Mouse (Mus musculus) forebrain, embryonic 16.5 days (tissue): ENCODE results near the gene Ube2c. TPM values are rescaled to one million over a fixed set of nuclear protein-coding genes. Genes with fewer than 3 reads are reported as not detected.

ENCODE experiments used
- ATAC-seq: fragments of 200-750 bp; cut with Nextera tagmentation; 2 replicates; pipeline ENCODE4 v1.8.0; 2017; ENCODE audit warnings: mild to moderate bottlenecking, moderate library complexity
- H3K27ac ChIP-seq: fragments of 300-500 bp; sonication (generic); 2 replicates; pipeline ENCODE4 v1.5.1; 2014; ENCODE audit warnings: low read length, control low read depth
- H3K27me3 ChIP-seq: fragments of 300-500 bp; sonication (generic); replicated peaks from 2 replicates; pipeline ENCODE4 v1.6.1; 2014; ENCODE audit warnings: low read length; ENCODE audit not compliant: control insufficient read depth, insufficient read depth
- H3K36me3 ChIP-seq: fragments of 300-500 bp; sonication (generic); 2 replicates; pipeline ENCODE4 v1.6.1; 2014; ENCODE audit not compliant: control insufficient read depth, insufficient read depth
- H3K4me1 ChIP-seq: fragments of 300-500 bp; sonication (generic); replicated peaks from 2 replicates; pipeline ENCODE4 v1.6.1; 2014; ENCODE audit warnings: low read length; ENCODE audit not compliant: control insufficient read depth, insufficient read depth
- H3K4me2 ChIP-seq: fragments of 300-500 bp; sonication (generic); 2 replicates; pipeline ENCODE4 v1.6.1; 2014; ENCODE audit warnings: mild to moderate bottlenecking, low read length, control low read depth
- H3K4me3 ChIP-seq: fragments of 300-500 bp; sonication (generic); replicated peaks from 2 replicates; pipeline ENCODE4 v1.5.1; 2014; ENCODE audit warnings: mild to moderate bottlenecking, low read length, control low read depth
- H3K9ac ChIP-seq: fragments of 300-500 bp; sonication (generic); replicated peaks from 2 replicates; pipeline ENCODE4 v1.6.1; 2014; ENCODE audit warnings: low read depth, low read length, control low read depth
- H3K9me3 ChIP-seq: fragments of 300-500 bp; sonication (generic); 2 replicates; pipeline ENCODE4 v1.6.1; 2016; ENCODE audit warnings: low read length; ENCODE audit not compliant: control insufficient read depth
- WGBS: fragments of 180-500 bp; shearing (Covaris S2); extraction: QIAGEN DNeasy Blood & Tissue Kit; methylation state at CpG from one replicate; pipeline ENCODE4 v1.1.7; 2014; 5-methylcytosine and 5-hydroxymethylcytosine counted together
- polyA plus RNA-seq: library from polyadenylated mRNA; unstranded; fragments of >200 nt; fragmentation: Nextera tagmentation; extraction: Ambion mirVana; gene quantifications from 2 replicates; pipeline ENCODE4 v1.2.1, GENCODE M21; 2015

The Ube2c gene
- polyA plus RNA-seq, 1 experiment from 2014 or later: 148 TPM

GRCm38 (mm10) chr2:164773229-164773988 lies 3.7 kb downstream of the Ube2c start:
- ATAC-seq: no peak
- no peaks in the 10 kb centered on the region for H3K36me3 ChIP-seq
- WGBS: 81% methylated on average over 14 of the region's 14 CpGs

DNA sequence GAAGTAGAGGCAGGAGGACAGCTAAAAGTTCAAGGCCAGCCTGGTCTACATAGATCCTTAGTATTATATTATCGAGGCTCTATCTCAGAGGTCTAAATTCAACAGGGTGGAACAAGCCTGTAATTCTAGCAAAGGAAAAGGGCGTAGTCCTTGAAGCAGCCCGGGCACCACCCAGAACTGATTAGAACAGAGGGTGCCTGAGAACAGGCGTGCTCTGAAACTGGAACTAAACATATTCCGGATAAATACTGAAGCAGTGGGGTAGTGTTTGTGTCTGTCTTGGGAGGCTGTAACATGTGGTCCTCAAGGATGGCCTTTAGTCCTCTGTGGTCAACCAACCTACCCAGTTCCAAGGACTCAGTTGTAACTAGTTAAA lies 4.3 kb downstream of the Ube2c start:
- Histone ChIP-seq H3K27me3 (no peaks in the 10 kb centered on the region), H3K9ac (no peak overlapping the region), H3K36me3 (no peaks in the 10 kb centered on the region), H3K4me1 (peaks cover 25% of the 10 kb centered on the region), H3K4me3 (no peak overlapping the region), H3K9me3 (no peaks in the 10 kb centered on the region), H3K4me2 (no peak overlapping the region), H3K27ac (no peak overlapping the region)
- WGBS: 90% methylated on average over 5 of the region's 5 CpGs
- no peak for ATAC-seq

More at GRCm38 (mm10) chr2:164773229-164773988, 3.7 kb downstream of the Ube2c start:
- Histone ChIP-seq H3K27ac (no peak overlapping the region), H3K9me3 (no peaks in the 10 kb centered on the region), H3K4me2 (no peak overlapping the region), H3K4me3 (no peak overlapping the region), H3K9ac (no peak overlapping the region), H3K4me1 (peaks cover 25% of the 10 kb centered on the region), H3K27me3 (no peaks in the 10 kb centered on the region)

- WGBS: 90% methylated on average over 6 of the region's 6 CpGs
- H3K4me1 ChIP-seq: peaks cover 12% of the 10 kb centered on the region
- no peak for ATAC-seq
Measured at GRCm38 (mm10) chr2:164776130-164776529, 6.4 kb downstream of the Ube2c start.

GRCm38 (mm10) chr2:164776801-164777200 lies 7.1 kb downstream of the Ube2c start:
- peaks cover 5% of the 10 kb centered on the region; the same call in 1 of the 2 replicates for H3K4me1 ChIP-seq
- WGBS: 72% methylated on average over 17 of the region's 17 CpGs

More at GRCm38 (mm10) chr2:164776130-164776529, 6.4 kb downstream of the Ube2c start:
- no peak overlapping the region for H3K4me2 ChIP-seq
- H3K9ac ChIP-seq: no peak overlapping the region
- no peaks in the 10 kb centered on the region for H3K27me3 ChIP-seq
- no peaks in the 10 kb centered on the region for H3K9me3 ChIP-seq
- H3K4me3 ChIP-seq: no peak overlapping the region
- H3K27ac ChIP-seq: no peak overlapping the region
- H3K36me3 ChIP-seq: no peaks in the 10 kb centered on the region

GRCm38 (mm10) chr2:164777246-164778014 lies 7.7 kb downstream of the Ube2c start:
- Histone ChIP-seq H3K27me3 (no peaks in the 10 kb centered on the region), H3K27ac (no peak overlapping the region), H3K4me3 (no peak overlapping the region), H3K4me1 (no peaks in the 10 kb centered on the region), H3K9ac (no peak overlapping the region), H3K36me3 (no peaks in the 10 kb centered on the region), H3K9me3 (no peaks in the 10 kb centered on the region), H3K4me2 (no peak overlapping the region)
- WGBS: 86% methylated on average over 30 of the region's 30 CpGs
- ATAC-seq: no peak

More at GRCm38 (mm10) chr2:164776801-164777200, 7.1 kb downstream of the Ube2c start:
- H3K9ac ChIP-seq: no peak overlapping the region
- H3K4me3 ChIP-seq: no peak overlapping the region
- ATAC-seq: no peak
- no peaks in the 10 kb centered on the region for H3K27me3 ChIP-seq
- no peak overlapping the region for H3K27ac ChIP-seq
- H3K9me3 ChIP-seq: no peaks in the 10 kb centered on the region
- H3K36me3 ChIP-seq: no peaks in the 10 kb centered on the region
- H3K4me2 ChIP-seq: no peak overlapping the region

DNA sequence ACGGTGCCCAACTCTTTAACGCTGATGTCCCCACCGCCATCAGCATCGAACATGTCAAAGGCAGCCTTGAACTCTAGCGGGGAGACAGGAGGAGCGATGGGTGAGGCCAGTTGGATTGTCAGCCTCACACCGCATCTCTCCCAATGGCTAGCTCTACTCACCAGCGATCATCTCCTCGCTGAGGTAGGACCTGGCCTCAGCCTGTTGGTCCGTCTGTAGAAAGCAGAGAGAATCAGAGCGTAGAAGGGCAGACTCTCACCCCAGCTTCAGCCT lies 8.3 kb downstream of the Ube2c start:
- H3K9me3 ChIP-seq: no peaks in the 10 kb centered on the region
- WGBS: 92% methylated on average over 11 of the region's 11 CpGs
- H3K27me3 ChIP-seq: no peaks in the 10 kb centered on the region
- H3K4me3 ChIP-seq: no peak overlapping the region
- H3K36me3 ChIP-seq: no peaks in the 10 kb centered on the region
- H3K4me2 ChIP-seq: no peak overlapping the region
- H3K27ac ChIP-seq: no peak overlapping the region
- H3K4me1 ChIP-seq: no peaks in the 10 kb centered on the region
- no peak overlapping the region for H3K9ac ChIP-seq
- ATAC-seq: no peak

GRCm38 (mm10) chr2:164778809-164779208 lies 9.1 kb downstream of the Ube2c start:
- H3K36me3 ChIP-seq: no peaks in the 10 kb centered on the region
- H3K27ac ChIP-seq: no peak overlapping the region
- H3K9ac ChIP-seq: no peak overlapping the region
- H3K4me1 ChIP-seq: no peaks in the 10 kb centered on the region
- no peak for ATAC-seq
- no peaks in the 10 kb centered on the region for H3K27me3 ChIP-seq
- no peak overlapping the region for H3K4me2 ChIP-seq
- H3K9me3 ChIP-seq: no peaks in the 10 kb centered on the region
- H3K4me3 ChIP-seq: no peak overlapping the region
- WGBS: 85% methylated on average over 7 of the region's 7 CpGs

- Histone ChIP-seq H3K27me3 (no peaks in the 10 kb centered on the region), H3K27ac (no peak within 1 kb of the TSS), H3K36me3 (no peaks in the 10 kb centered on the region), H3K4me2 (no peak within 1 kb of the TSS), H3K4me3 (no peak within 1 kb of the TSS), H3K4me1 (no peaks in the 10 kb centered on the region), H3K9ac (no peak within 1 kb of the TSS), H3K9me3 (no peaks in the 10 kb centered on the region)
- no peak for ATAC-seq
- WGBS: 72% methylated on average over 8 of the region's 8 CpGs
Measured at GRCm38 (mm10) chr2:164779481-164780086, 9.9 kb downstream of the Ube2c start, which contains the start of gene Tnnc2. TSS of gene Tnnc2 (minus strand) at chr2:164779967.

GRCm38 (mm10) chr2:164781876-164782275 lies 12.2 kb downstream of the Ube2c start:
- 74% methylated on average over 4 of the region's 4 CpGs for WGBS
- H3K4me2 ChIP-seq: no peak overlapping the region
- no peak for ATAC-seq
- peaks cover 15% of the 10 kb centered on the region for H3K4me1 ChIP-seq
- H3K4me3 ChIP-seq: no peak overlapping the region
- H3K9me3 ChIP-seq: no peaks in the 10 kb centered on the region
- no peak overlapping the region for H3K27ac ChIP-seq
- no peaks in the 10 kb centered on the region for H3K36me3 ChIP-seq
- H3K27me3 ChIP-seq: no peaks in the 10 kb centered on the region
- no peak overlapping the region for H3K9ac ChIP-seq
